Mouse (Mus musculus): Measurements from ENCODE around the gene Clhc1.
A peak's percentile ranks its signal among the peaks of the same experiment; 100 is the strongest.

Clhc1 gene

GRCm38 (mm10) chr11:29560990-29561389, 13.2 kb downstream of the Clhc1 start:
- DNase-seq (ENCODE audit: low spot score in 2 of 2), result no peak

GRCm38 (mm10) chr11:29563406-29563805, 15.7 kb downstream of the Clhc1 start:
- DNase-seq (ENCODE audit: low spot score in 2 of 2), result no peak

GRCm38 (mm10) chr11:29571536-29571935, 23.8 kb downstream of the Clhc1 start:
- no peak for DNase-seq (ENCODE audit: low spot score in 2 of 2)

- no peak for DNase-seq (ENCODE audit: low spot score in 2 of 2)
These were observed 24.9 kb downstream of the Clhc1 start for GRCm38 (mm10) chr11:29572656-29573055.

- no peak for DNase-seq (ENCODE audit: low spot score in 2 of 2)
These were observed 31.9 kb downstream of the Clhc1 start for GRCm38 (mm10) chr11:29579610-29580009.

GRCm38 (mm10) chr11:29595217-29595616, 47.5 kb downstream of the Clhc1 start:
- DNase-seq (ENCODE audit: low spot score in 2 of 2), result no peak

- no peak for DNase-seq (ENCODE audit: low spot score in 2 of 2)
These were observed 49.4 kb downstream of the Clhc1 start for GRCm38 (mm10) chr11:29597159-29597558.

GRCm38 (mm10) chr11:29599000-29599399, 51.2 kb downstream of the Clhc1 start:
- DNase-seq (ENCODE audit: low spot score in 2 of 2), result no peak

- no peak for DNase-seq (ENCODE audit: low spot score in 2 of 2)
These were observed 55.8 kb downstream of the Clhc1 start for GRCm38 (mm10) chr11:29603581-29603980.

- no peak for DNase-seq (ENCODE audit: low spot score in 2 of 2)
These were observed 59.8 kb downstream of the Clhc1 start for GRCm38 (mm10) chr11:29607465-29607990.

- DNase-seq (ENCODE audit: low spot score in 2 of 2), result no peak
These were observed 62.2 kb downstream of the Clhc1 start for GRCm38 (mm10) chr11:29609756-29610468.

- no peak for DNase-seq (ENCODE audit: low spot score in 2 of 2)
These were observed 64.3 kb downstream of the Clhc1 start for GRCm38 (mm10) chr11:29612007-29612406.

- no peak for DNase-seq (ENCODE audit: low spot score in 2 of 2)
These were observed 65.5 kb downstream of the Clhc1 start for GRCm38 (mm10) chr11:29613185-29613735.

GRCm38 (mm10) chr11:29614217-29614924, 66.6 kb downstream of the Clhc1 start:
- DNase-seq (ENCODE audit: low spot score in 2 of 2), result no peak

GRCm38 (mm10) chr11:29622030-29622790, 74.5 kb downstream of the Clhc1 start:
- DNase-seq (ENCODE audit: low spot score in 2 of 2), result peak in 1 of 2 experiments; percentile 20

- DNase-seq (ENCODE audit: low spot score in 2 of 2), result no peak
These were observed 75.6 kb downstream of the Clhc1 start for GRCm38 (mm10) chr11:29623327-29623726.

- no peak for DNase-seq (ENCODE audit: low spot score in 2 of 2)
These were observed 78.8 kb downstream of the Clhc1 start for GRCm38 (mm10) chr11:29626541-29626940.

- no peak for DNase-seq (ENCODE audit: low spot score in 2 of 2)
These were observed 80.0 kb downstream of the Clhc1 start for GRCm38 (mm10) chr11:29627706-29628105.
